Mouse (Mus musculus) adrenal gland, postnatal 25 days (tissue): ENCODE data around the gene Nkx1-1. TPM values are rescaled to one million over a fixed set of nuclear protein-coding genes. Genes with fewer than 3 reads are reported as not detected.

Experiments used
- DNase-seq: peaks from one replicate; pipeline ENCODE4 v3.0.0; 2021; ENCODE audit warnings: mixed read lengths
- long read RNA-seq: library from polyadenylated mRNA; stranded (forward); transcript quantifications from one replicate; pipeline ENCODE4 v2.0.0, GENCODE M21; 2021
- total RNA-seq: library from RNA; stranded (reverse); gene quantifications from 2 replicates; pipeline ENCODE4 v1.2.3, GENCODE M21; 2021

Gene Nkx1-1
- not detected in 2 replicates for total RNA-seq
- long read RNA-seq: 0 reads

GRCm38 (mm10) chr5:33433201-33434138, at the start of gene Nkx1-1:
Gene Nkx1-1 (minus strand): TSS chr5:33433976.
- DNase-seq: no peak

DNA sequence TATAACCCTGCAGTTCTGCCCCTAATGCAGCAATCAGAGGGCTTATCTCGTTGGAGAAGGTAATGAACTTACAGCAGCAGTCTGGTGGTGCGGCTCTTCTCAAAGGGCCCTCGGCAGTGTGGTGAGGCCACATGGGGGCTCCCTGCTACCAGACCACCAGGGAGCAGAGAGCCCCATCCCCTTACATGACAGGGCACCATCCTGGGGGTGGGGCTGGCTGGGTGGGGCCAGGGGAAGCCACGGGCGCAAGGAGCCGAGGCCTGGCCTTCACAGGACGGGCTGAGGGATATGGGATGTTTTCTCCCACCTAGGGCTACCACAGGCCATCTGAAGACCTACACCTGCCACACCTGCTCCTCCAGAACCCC, 47.5 kb upstream of the Nkx1-1 start:
- no peak for DNase-seq

DNA sequence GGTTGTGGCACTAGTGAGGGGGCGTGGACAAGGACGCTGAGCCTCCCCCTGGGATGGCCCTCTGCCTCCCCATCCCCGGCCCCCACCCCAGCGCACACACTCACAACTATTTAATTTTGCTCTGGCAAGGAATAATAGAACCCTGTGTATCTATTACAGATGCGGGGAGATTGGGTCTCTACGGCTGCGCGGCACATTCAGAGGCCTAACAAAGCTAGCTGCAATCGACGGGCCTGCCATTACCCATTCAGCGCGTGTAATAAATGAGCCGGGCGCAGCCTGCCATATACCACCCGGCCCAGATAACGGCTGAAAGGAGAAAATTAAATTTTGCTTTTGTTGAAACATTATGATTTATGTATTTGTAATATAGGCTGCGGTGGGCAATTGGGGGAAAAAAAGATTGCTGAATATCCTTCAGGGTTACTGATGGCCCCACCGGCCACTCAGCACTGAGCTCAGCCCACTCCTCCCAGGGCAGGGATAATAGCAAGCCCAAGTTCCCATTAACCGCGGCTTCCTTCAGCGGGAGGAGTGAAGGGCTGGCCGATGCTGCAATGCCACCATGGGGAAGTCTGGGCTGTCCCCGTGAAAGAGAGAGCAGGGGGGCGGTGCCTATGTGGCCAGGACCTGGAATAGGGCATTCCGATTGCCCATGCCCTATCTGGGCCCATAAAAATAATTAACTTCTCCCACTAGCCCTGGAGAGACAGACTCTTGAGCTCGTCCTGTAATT, 47.0 kb upstream of the Nkx1-1 start:
- no peak for DNase-seq

- DNase-seq: no peak
These were observed 31.7 kb upstream of the Nkx1-1 start for GRCm38 (mm10) chr5:33465464-33465863.

DNA sequence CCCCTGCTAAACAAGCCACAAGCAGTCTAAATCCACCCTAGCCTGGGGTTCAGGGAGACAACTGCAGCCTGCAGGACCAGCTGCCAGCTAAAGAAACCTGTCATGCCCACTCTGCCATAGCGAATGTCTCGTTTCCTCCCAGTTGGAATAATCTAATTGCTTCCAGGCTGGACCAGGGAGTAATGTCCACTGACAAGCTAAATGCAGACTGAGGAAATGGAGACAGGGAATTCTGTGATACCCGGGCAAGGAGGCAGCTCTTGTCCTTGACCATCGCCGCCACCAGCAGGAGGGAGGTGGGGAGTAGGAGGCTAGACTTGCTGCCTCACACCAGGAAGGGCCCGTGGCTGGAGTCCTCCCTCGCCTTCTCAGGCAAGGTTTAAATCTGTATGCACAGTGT, 30.6 kb upstream of the Nkx1-1 start:
- DNase-seq: no peak

DNA sequence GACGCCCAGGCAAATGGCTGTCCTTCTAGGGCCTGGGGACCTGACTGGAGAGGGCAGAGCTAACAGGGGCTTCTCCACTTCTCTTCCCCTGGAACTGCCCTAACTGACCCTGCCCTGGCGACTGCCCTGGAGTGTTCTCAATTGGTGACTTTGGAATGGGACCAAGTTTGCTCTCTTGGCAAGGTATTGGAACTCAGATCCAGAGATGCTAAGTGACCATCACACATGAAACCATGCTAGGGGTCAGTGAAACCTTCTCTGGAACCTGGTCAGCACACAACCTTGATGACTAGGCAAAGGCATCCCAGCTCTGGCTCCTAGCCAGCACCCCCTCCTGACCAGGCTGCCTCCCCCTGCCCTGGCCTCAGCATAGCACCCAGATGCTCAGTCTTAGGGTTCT, 25.3 kb upstream of the Nkx1-1 start:
- no peak for DNase-seq

- DNase-seq: no peak
These were observed 24.4 kb upstream of the Nkx1-1 start for GRCm38 (mm10) chr5:33458132-33458622.

DNA sequence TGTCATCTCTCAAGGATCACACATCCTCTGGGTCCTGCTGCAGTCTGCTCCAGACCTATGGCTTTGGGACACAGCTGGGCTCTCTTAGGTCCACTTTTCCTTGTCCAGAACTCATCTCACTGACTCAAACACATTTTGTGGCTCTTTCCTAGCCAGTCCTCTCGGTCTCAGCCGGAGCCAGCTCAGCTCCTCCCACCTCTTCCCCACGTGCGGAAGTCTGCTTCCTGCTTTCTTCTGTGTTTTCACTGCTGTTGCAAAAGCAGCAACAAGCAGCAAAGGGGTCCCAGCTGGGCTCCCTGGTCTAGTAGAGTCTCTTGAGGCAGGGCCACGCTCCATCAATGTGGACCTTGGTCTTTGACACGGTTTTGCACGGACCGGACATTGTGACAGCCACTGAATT, 22.0 kb upstream of the Nkx1-1 start:
- DNase-seq: no peak

DNA sequence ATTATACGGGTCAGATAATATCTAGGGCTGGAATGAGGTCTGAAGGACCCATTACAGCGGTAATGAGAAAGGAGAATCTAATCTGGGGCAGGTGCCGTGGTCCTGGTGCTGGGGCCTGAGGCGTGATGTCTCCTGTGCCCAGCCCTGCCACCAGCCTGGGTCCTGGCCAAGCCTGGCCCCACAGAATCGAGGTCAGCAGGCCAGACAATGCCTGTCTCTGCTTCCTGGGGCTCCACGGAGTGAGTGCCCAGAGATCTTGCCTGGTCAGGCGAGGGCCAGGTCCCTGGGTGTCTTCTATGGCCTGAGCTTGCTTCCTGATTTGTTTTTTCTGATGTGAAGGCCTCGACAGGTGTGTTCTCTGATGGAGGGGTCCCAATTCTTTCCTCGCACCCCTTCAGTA, 10.0 kb upstream of the Nkx1-1 start:
- DNase-seq: no peak

DNA sequence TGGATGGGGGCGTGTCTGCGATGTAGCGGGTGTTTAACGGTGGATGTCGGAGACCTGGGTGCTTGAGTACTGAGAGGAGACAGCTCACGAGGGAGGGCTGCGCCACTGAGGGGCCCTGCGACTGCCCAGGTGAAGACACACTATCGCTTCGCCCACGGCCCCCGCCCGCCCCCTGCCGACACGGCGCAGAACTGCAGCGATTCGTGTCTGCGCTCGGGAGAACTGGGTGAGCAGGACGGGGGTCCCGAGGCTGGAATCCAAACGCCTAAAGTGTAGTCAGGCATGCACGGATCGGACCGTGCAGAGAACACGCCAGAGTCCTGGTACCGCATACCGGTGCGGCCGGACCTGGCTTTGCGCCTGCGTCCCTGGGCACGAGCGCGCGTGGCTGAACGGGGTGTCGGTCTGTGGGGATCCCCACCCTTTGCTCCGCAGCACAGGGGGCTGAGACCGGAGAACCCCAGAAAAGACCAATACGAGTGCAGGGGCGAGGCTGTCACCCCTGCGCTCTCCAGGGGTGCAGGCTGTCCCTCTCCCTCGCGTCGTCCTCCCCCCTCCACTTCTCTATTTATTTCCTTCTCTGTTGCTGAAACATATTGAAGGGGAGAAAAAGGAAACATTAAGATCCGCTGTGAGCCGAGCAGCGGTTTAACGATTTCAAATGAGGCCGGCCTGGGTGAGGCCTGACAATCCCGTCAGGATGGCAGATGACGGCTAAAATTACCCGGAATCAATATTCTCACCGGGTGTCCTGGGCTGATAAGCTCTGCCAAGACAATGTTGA, 9.3 kb upstream of the Nkx1-1 start:
- DNase-seq: peak; percentile 58

DNA sequence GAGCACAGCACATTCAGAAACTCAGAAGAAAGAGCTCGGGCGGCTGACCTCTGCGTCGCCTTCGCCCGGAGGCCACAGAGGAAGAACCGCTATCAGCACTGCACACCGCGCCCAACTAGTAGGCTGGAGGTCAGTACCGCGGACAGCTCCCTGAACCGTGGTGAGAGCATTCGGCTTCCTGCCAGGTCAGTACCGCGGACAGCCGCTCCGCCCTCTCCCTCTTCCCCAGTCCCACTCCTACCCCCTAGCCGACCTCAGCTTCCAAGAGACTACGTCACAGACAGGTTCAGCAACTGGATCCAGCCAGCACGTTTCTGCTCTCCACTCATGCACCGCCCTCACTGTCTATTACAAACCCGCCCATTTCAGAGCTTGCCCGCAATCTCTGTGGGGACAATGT, 4.4 kb upstream of the Nkx1-1 start:
- DNase-seq: peak; percentile 95

DNA sequence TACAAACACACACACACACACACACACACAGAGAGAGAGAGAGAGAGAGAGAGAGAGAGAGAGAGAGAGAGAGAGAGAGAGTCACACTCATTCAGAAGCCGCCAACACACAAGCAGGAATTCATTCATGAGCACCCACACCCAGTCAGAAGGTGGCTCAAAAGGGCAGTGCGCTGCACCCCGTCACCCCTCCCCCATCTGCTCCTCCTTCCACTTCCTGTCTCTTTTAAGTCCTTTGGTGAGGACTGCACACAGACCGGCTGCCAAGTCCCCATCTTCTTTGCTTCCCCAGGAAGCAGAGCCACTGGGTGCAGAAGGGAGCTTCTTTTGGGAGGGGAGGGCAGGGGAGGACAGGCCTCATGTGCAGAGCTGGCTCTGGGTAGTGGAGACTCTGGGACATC, 2.2 kb upstream of the Nkx1-1 start:
- no peak for DNase-seq

GRCm38 (mm10) chr5:33435151-33435550, 1.4 kb upstream of the Nkx1-1 start:
- no peak for DNase-seq

- DNase-seq: no peak
These were observed 485 bp upstream of the Nkx1-1 start for GRCm38 (mm10) chr5:33434141-33434780.

- no peak for DNase-seq
These were observed 1.5 kb downstream of the Nkx1-1 start for GRCm38 (mm10) chr5:33432057-33432935.

DNA sequence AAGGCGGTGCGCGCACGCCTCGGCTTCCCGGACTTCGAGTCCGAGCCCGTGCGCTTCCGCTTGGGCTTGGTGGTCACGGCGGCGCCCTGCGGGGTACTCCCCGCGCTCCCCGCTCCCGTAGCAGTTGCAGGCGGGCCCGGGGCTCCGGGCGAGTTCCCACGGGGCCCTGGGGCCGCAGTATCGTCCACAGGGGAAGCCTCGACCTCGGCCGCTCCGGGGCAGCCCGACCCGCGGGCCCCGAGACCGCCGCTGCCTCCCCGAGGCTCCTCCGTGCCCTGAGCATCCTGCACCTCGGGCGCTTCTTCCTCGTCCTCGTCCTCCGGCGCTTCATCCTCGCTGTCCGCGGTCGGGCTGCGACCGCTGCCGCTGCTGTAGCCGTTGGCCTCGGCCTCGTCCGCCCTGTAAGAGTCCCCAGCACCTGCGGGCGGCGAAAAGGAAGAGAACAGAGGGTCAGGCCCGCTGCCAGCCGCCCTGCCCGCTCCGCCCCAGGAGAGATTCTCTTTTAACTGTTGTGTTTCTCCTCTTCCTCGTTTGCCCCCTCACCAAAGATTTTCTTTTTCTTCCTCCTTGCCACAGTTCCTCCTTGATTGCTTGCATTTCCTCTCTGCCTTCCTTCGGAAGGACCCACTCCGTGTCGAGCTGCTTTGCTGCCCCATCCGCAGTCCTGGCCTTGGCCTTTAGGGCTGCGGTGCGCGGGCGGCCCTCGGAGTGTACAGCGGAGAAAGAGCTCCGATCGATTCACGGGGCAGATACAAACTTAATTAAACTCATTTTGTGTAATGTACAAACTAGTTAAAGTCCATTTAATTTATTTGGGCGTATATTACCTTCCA, 2.4 kb downstream of the Nkx1-1 start:
- no peak for DNase-seq

DNA sequence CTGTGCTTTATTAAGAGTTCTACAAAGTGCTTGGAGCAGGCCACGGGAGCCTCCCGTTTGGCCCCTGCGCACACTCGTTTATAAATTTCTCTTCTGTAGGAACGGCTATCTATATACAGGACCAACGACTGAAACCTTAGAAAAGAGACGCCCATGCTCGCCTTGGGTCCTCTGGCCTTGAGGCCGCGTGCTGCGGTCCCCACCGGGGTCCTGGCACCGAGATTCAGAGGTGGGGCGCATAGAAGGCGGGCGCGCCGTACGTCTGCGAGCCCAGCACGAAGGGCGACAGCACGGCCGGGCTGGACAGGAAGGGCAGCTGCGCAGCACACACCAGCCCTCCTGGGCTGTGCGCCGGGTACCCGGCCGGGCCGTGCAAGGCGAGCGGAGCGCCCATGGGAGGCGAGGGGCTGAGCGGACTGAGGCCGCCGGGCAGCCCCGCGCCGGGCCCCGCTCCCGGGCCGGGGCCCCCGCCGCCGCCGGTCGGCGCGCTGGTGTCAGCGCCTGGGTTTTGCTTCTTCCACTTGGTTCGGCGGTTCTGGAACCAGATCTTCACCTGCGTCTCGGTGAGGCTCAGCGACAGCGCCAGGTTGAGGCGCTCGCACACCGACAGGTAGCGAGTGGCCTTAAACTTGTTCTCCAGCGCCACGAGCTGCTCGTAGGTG, 3.1 kb downstream of the Nkx1-1 start:
- DNase-seq: no peak

- no peak for DNase-seq
These were observed 3.7 kb downstream of the Nkx1-1 start for GRCm38 (mm10) chr5:33430106-33430505.

- DNase-seq: no peak
These were observed 6.3 kb downstream of the Nkx1-1 start for GRCm38 (mm10) chr5:33427461-33427860.
